Mouse (Mus musculus): ENCODE data around the gene AU018091.
A peak's percentile ranks its signal among the peaks of the same experiment; 100 is the strongest.
"Not testable (repeated sequence)": the region's sequence is repeated elsewhere in the genome, so short reads cannot be mapped to it uniquely, and the experiment has no call there.

Gene AU018091

DNA sequence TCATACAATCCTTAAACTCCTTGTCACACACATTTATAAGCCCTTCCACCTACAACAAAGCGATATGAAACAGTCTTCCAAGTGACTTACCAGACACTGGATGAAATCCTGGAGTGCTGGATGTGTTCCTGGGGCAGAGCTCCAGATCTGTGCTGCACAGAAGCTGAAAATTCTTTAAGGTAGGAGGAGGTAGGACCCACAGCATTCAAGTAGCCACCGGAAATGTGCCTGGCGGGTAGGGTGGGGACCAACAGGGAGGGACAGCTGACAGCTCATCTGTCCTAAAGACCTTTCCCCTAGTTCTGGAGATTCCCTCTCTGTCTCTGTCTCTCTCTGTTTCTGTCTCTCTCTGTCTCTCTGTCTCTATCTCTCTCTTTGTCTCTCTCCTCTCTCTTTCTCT is at the start of gene AU018091:
TSS of gene AU018091 (minus strand) at position 279 of the 400 bp plus-strand sequence.
- DNase-seq = no peak

DNA sequence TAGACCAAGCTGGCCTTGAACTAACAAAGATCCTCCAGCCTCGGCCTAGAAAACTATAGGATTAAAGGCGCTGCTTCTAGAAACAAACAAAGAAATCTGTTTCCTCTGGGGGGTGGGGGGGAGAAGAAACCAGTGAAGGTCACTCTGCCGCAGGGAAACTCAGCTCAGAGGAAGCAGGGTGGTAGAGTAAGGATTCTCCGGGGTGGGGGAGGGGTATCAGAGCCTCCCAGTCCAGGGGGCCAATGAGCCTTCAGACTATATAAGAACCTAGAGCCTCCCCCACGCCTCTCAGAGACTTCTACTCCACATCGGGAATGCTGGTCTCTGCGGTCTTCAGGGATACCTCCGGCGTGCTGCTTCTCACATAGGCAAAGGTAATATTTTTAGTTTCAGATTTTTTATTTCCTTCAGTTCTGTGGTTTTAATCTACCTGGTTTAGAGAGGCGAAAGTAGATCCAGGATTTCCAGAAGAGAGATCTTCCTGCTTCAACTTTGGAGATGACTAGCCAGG is 48.6 kb upstream of the AU018091 start:
- DNase-seq = no peak

DNA sequence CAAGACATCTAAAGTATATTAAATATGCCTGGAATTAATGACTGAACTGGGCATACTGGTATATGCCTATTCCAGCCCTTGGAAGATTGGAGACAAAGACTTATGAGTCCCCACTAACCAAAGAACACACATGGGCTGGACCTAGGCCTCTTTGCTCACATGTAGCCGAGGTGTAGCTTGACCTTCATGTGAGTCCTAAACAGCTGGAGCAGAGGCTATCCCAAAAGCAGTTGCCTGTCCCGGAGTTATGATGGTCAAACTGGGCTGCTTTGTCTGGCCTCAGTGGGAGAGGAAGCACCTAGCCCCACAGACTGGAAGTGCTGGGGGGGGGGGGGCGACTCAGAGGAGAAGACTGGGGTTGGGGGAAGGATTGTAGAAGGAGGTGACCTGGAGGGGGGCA is 47.3 kb upstream of the AU018091 start:
- DNase-seq = no peak

DNA sequence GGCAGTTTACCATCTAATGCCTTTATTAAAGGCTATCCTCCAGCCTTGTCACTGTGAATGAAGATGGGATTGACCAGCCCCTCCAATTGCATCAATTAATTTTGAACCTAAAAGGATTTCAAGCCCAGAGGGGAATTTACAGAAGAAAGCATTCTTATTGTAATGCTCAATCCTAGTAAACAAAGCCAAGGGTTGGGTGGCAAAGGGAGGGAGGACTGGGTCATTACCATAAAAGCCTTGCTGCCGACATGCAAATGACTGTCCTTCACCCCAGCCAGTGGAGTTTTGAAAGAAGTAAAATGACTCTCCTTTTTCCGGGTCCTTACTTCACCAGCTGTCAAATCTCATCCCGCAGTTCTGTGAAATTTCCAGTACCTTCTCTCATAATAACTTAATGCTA is 44.6 kb upstream of the AU018091 start:
- DNase-seq = no peak

DNA sequence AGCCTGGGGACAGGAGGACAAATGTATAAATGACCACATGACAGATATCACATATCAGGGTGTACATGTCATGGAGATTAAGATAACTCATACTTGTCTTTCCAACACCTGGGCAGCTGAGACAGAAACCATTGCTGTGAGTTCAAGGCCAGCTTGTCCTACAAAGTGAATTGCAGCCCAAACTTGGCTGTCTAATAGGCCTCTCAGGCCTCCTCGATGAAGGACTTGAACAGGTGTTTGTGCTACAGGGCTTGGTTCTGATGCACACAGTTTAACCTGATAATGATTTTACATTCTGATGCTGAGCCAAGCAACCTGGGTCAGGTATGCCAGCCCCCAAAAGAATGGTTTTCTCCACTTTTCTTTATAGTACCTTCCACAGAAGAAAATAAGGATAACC is 44.2 kb upstream of the AU018091 start:
- no peak for DNase-seq

DNA sequence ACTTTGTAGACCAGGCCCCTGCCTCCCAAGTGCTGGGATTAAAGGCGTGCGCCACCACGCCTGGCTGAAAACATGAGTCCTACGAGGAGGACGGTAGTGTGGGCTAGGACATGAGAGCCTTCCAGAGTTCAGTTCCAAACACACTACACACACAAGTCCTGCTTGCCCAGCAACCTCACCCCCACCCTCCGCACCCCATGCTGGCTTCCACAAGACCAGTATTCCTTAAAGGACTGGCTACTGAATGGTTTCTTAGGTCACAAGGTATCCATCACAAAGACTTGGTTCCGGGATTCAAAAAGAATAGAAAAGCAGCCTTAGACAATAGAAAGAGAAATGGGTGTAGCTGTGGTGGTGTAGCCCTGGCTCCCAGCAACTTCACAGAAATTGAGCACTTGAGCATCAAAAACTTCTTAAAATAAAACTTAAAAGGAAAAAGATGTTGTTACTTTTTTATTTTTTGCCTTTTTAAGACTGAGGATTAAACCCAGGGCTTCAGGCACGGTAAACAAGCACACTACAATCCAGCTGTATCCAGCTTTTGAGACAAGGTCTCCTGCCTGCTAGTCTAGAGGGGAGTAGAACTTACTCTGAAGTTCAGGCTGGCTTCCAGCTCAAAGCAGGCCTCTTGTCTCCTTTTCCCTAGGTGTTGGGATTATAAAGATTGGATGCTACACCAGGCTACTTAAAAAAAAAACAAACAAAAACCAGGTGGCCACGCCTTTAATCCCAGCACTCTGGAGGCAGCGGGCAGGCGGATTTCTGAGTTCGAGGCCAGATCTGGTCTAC is 43.2 kb upstream of the AU018091 start:
- no peak for DNase-seq

DNA sequence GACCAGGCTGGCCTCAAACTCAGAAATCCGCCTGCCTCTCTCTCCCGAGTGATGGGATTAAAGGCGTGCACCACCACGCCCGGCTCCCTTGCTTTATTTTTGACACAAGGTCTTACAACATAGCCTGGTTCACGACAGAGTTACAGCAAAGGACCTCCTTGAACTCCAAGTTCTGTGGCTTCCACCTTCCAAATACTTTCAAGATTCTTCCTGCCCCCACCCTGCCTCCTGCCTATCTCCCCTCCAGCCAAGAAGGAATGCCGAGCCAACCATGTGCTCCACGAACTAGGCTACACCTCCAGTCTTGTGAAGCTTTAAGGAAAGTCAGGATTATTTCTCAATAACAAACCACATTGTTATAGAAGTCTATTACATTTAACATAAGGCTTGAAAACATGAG is 42.5 kb upstream of the AU018091 start:
- no peak for DNase-seq

DNA sequence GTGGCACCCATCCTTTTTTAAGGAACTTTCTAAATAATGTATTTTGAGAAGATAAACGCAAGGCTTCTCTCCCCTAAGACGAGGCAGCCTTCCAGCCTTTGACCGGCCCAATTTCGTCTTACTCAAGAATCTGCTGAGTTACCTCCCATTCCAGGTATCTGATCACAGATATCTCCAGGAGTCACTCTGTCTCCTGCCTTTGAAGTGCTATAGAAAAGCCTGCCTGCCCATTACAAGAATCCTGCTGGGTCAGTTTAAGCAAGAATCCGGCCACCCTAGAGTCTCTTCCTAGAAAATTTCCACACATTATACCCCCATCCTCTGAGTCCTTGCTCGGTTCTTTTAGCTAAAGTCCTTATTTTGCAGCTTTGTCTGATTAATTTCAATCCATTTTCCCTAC is 41.6 kb upstream of the AU018091 start:
- DNase-seq = no peak

DNA sequence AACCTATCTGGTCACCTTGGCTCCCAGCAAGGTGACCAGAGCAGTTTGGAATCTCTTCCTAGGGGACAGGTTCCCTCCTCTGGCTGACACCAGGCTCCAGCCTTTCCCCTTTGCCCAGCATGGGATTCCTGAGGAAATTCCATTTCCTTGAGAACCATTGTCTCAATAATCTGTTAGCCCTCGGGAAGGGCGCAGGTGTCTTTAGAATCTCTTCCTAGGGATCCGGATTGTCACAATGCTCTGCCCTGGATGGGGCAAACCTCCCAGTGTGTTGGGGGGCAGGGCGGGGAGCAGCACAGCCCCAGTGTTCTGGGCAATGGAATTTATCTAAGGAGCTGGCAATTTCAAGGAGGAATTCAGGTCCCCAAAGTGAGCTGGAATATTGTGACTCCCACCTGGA is 37.5 kb upstream of the AU018091 start:
- DNase-seq = no peak

DNA sequence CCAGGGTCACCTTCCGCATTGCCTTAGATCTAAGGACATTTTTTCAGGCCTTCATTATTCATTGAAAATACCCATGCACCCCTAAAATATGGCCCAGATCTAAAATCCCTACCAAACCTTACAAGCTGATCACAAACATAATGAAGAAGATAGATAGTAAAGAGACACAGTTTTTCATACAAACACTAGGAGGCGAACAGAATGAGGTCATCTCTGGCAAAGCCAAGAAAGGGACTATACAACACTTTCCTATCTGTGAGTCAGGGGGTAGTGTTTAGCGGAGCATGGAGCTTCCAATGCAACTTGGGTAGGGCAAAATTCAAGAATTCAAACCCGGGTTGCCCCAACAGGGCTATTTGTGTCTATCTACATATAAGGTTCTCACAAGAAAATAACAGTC is 35.6 kb upstream of the AU018091 start:
- DNase-seq = no peak

DNA sequence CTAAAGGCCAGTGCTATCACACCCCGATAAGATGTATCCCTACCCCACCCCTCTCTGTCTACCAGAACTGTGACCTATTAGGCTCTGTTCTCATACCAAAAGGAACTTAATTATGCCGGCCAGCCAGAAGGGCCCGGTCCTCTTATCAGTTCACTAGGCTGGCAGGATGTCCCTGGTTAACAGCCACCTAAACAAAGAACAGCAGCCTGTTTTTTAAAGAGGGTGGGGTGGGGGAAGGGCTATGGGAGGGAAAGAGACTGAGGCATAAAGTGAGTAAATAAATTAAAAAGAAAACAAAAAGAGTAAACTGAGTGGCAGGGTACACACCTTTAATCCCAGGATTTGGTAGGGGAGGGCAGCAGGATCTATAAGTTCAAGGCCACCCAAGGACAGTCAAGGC is 34.9 kb upstream of the AU018091 start:
- no peak for DNase-seq

DNA sequence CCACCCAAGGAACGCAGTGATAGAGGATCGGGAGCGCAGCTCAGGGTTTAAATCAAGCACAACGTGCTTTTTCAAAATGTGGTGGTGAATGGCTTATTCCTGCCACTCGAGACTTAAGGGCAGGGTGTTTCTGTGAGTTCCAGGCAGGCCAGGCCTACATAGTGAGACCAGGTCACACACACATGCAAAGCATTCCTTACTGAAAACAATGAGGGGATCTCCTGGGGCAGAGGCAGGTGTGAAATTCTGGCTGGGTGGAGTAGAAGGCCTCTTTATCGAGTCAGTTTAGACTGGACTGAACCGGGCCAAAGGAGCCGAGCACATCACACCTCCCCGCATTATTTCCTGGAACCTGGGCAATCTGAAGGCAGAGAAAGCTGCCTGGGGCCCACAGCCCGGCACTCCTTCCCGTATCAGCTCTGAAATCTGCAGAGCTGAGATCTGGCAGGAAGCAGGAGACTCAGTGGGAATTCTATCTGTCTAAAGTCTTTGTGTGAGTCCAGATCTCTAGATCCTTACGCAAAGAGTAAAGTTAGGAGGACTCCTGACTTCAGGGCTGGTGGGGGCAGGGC is 32.2 kb upstream of the AU018091 start:
- no peak for DNase-seq

DNA sequence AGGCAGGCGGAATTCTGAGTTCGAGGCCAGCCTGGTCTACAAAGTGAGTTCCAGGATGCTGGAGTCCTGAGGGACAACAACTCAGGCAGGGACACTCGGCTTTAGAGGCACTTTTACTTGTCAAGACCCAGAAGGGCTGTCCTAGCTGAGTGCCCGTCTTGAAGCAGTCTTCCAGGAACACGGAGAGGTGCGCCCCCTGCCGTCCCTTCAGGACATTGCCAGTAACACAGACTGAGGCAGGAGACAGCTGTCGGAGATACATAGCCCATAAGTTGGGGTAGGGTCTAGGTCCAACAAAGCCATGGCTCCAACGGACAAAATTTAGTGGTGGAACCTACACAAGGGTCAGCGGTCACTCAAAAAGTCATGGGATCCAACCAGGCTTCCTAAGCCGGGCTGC is 29.9 kb upstream of the AU018091 start:
- DNase-seq = no peak

DNA sequence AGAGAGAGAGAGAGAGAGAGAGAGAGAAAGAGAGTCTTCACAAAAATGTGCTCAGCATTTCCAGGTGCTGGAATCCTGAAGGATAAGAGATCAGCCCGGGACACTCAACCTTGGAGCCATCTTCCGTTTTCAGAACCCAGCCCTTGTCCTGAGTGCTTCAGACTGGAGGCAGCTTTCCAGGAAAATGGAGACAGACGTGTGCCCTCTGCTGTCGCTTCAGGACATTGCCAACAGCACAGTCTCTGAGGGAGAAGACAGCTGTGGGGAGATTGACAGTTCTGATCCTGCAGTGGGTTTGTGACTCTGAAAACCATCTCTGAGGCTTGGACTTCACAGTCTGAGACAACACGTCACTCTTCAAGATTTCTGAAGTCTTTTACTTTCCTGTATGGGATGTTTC is 26.8 kb upstream of the AU018091 start:
- DNase-seq = no peak

DNA sequence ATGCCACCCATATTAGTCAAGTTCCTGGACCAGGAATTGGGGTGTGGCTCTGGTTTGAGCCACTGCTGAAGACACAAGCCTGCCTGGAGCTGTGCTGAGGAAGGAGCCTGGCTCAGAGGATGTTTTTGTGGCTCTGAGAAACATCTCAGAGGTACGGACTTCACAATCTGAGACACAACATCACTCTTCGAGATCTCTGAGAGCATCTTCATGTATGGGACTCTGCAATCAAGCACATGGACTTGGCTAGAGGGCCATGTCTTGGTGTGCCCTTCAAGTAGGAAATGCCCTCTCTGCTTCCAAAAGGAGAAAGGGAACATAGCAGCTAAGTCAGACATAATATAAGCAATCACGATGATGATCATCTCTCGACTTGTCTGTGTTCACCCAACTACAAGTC is 25.5 kb upstream of the AU018091 start:
- no peak for DNase-seq

DNA sequence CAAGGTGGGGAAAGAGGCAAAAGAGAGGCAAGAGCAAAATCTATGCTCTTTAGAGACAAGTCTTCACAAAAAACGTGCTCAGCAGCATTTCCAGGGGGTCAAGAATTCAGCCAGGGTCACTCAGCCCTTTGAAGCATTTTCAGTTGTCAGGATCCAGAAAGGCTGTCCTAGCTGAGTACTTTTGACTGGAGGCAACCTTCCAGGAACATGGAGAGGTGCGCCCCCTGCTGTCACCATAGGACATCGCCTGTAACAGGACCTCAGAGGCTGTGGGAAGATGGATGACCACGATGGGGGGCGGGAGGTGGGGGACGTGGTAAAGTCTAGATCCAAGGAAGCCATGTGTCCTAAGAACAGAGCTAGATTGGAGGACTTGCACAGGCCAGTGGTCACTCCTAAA is 24.9 kb upstream of the AU018091 start:
- peak; percentile 3 for DNase-seq

DNA sequence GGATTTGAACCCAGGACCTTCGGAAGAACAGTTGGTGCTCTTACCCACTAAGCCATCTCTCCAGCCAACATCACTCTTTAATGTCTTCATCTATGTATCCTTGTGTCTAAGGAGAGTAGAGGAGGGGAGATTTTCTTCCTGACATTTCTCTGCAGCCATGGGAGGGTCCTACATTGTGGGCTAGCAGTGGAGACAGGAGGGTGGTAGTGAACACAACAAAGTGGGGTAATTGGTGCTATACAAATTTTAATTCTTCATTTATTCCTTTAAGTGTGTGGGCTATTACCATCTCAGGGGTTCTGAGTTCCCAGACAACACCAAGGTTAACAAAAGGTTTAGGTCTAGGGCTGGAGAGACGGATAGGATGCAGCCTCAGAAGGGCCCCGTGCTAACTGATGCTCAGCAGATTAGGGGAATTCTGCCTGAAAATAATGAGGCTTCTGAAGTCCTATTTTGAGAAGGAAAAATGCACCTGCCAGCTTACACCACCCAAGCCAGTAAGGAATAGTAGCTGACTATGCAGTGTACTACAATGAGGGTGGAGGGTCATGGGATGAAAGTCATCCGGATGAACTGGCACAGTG is 24.1 kb upstream of the AU018091 start:
- no peak for DNase-seq

DNA sequence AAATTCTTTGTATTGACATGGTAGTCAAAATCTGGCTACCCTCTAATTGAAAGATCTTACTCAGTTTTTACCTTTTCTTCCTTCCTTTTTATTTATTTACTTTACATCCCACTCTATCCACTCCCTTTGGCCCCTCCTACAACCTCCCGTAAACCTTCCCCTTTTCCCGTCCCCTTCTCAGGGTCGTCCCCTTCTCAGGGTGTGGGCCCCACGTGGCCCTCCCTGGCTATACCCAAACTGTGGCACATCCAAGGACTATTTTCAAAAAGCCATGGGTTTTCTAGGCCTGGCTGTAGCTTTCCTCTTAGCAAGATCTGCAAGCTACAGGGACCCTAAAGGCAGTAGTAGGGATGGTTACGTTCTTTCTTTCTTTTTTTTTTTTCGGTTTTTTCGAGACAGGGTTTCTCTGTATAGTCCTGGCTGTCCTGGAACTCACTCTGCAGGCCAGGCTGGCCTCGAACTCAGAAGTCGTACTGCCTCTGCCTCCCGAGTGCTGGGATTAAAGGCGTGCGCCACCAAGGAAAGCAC is 23.0 kb upstream of the AU018091 start:
- DNase-seq = no peak

DNA sequence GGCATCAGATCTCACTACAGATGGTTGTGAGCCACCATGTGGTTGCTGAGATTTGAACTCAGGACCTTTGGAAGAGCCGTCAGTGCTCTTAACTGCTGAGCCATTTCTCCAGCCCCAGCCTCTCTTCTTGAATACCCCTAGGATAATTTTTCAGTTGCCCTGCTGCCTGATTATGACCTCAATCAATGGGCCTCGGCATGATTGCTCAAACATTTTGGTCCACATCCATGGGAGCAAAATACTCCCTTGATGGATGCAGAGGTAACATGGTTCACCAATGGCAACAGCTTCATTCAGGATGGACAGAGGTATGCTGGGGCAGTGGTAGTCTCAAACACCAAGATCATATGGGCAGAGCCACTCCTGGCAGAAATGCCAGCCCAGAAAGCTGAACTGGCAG is 17.7 kb upstream of the AU018091 start:
- DNase-seq = not testable (repeated sequence)

DNA sequence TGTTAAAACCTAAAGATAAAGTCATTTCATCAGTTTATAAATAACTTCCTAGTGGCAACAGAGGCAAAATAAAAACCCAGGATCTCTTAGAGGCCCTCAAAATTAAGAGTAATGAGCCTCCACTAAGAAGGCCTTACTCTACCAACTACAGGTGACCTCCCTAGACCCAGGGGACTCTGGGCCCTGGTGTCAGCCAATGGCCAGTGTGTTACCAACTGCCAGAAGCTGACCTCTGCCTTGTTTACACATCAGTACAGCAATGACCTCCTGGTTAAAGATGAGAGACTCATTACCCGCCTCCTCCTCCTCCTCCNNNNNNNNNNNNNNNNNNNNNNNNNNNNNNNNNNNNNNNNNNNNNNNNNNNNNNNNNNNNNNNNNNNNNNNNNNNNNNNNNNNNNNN is 17.1 kb upstream of the AU018091 start:
- DNase-seq = no peak

DNA sequence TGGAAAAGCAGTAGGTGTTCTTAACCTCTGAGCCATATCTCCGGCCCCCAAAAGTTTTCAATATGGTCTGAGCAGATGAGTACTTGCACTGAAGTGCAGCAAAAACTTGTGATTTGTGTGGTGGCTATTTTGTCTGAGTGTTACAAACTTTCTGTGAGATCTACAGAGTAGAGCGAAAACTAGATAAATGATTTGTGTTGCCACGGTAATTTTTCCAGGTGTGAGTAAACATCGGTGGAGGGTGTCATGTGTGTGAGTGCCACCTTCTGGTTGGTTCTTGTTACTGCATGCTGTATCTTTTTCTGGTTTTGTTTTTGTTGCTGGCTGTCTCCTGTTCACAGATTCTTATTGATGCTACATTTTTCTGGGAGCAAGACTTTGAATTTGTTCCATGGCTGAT is 15.4 kb upstream of the AU018091 start:
- no peak for DNase-seq

DNA sequence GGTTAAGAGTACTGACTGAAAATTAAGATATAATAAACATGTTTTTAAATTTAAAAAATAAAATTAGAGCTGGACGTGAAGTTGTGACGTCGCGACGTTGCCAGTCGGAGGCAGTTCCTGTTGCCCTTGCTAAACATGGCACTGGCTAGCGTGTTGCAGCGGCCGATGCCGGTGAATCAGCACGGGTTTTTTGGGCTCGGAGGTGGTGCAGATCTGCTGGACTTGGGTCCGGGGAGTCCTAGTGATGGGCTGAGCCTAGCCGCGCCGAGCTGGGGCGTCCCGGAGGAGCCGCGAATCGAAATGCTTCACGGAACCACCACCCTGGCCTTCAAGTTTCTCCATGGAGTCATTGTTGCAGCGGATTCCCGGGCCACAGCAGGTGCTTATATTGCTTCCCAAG is 12.0 kb upstream of the AU018091 start:
- not testable (repeated sequence) for DNase-seq

DNA sequence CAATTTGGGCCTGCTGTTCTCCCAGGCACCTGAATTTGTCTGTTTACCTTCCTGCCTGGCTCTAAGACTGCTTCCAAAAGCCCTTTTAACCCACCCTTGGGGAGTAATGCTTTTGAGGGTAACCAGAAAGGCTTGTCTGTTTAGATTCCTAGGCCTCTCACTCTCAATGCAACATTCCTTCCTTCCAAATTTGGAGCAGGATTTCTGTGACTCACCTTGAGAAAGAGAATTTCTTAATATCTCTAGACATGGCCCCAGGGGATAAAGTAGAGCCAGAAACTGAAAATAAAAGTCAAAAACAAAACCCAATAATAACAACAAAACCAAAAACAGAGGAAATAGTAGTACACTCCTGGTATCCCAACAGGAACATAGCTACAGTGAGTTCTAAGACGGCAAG is 707 bp downstream of the AU018091 start:
- DNase-seq = no peak

DNA sequence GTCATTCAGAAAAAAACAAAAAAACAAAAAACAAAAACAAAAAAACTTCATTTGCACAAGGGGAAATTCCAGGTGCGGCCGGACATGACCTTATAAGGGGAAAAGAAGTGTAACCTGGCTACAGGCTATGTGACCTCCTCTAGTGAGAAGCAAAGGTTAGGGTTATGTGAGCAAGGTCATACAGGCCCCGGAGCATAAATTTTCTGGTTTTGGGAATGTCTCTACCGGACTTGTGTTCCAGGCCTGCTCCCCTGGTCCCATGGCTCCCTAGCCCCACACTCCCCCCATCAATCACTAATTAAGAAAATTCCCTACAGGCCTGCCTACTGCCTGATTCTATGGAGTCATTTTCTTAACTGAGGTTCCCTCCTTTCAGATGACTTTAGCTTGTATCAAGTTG is 2.7 kb downstream of the AU018091 start:
- no peak for DNase-seq

Data from cerebellum, adult 9-10 months (tissue).